Mouse (Mus musculus): ENCODE data around the gene Man1a.

The Man1a gene

DNA sequence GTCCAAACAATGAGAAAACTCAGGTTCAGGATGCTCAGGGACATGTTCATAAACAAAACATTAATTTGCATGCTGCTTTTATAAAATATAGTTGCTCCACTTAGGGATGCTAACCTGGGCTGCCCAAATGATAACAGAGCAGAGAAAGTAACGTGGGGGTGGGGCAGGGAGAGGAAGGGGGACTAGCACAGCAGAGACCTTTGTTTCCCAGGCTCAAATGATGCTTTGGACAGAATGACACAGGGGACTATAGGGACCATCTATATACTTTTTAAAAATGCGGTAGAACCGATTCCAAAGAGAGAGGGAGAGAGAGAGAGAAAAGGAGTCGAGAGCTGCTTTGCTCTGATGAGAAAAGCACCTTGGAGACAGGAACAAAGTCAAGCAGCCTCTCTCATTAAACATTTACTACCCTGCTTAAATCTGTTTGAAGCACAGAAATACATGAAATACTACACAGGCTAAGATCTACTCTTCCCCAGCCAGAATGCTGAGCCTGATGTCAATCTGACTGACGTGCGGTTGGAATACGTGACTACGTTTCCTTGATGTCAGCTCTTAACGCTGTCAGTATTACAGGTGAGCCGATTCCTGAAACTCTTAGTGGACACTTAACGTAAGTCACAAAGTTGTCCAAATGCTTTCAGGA is 63.1 kb downstream of the Man1a start:
- DNase-seq = no peak

GRCm38 (mm10) chr10:54009154-54009553 is 67.3 kb downstream of the Man1a start:
- DNase-seq = no peak

DNA sequence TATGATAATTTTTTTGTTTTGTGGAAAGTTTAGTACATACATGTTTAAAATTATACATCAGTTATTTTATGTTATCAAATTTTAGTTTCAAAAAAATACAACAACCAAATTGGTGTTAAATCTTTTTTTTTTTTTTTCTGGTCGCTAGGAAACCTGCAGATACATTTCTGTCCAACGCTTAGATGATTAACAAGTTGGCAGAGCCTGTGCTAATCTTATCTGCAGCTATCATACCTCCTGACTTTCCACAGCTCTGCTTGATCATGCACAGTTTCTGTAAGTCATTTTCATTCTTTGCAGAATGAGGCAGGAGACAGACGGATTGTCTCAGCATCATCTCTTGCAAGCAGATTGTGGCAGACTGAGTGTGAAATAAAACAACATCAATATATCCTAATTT is 69.5 kb downstream of the Man1a start:
- peak; percentile 17 for DNase-seq

DNA sequence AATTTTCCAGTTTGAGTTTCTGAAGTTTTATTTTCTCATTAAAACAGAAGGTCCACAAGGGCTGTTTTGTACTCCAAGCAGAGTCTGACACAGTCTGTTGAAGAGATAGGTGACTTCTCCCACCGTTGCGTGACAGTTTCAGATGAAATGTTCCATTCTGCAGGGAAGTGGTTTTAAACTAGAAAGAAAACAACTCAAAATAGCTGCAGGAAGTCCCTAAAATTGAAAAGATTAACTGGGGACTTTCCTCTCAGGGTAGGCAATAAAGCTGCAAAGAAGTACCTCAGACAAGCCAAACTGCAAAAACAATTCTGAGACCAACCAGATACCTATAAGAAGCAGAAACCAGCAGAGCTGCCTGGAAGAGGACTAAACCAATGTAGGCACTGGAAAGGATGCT is 70.6 kb downstream of the Man1a start:
- no peak for DNase-seq

DNA sequence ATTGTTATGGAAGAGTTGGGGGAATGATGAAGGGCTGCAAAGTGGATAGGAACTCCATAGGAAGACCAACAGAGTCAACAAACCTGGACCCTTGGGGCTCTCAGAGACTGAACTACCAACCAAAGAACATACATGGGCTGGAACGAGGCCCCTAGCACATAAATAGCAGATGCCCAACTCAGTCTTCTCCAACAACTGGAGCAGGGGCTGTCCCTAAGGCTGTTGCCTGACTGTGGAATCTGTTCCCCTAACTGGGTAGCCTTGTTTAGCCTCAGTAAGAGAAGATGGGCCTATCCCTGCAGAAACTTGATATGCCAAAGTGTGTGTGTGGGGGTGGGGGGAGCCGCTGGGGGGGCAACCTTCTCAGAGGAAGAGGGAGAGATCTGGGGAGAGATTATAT is 73.5 kb downstream of the Man1a start:
- no peak for DNase-seq

- no peak for DNase-seq
Observed at GRCm38 (mm10) chr10:53997301-53997700, 79.1 kb downstream of the Man1a start.

- DNase-seq = no peak
Observed at GRCm38 (mm10) chr10:53996216-53996615, 80.2 kb downstream of the Man1a start.

DNA sequence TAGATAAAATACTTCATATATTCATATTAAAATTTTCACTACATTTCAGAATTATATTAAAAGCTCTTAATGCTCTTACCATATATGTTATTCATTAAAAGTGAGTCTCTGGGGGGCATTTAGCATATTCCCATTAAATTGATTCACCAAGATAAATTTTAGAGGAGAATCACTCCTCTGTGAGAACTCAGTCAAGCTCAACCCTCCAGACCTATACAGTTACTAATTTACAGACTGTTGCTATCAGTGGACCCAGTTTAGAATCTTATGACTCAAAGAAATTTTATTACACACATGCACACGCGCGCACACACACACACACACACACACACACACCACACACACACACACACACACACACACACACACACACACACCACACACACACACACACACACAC is 81.8 kb downstream of the Man1a start:
- no peak for DNase-seq

DNA sequence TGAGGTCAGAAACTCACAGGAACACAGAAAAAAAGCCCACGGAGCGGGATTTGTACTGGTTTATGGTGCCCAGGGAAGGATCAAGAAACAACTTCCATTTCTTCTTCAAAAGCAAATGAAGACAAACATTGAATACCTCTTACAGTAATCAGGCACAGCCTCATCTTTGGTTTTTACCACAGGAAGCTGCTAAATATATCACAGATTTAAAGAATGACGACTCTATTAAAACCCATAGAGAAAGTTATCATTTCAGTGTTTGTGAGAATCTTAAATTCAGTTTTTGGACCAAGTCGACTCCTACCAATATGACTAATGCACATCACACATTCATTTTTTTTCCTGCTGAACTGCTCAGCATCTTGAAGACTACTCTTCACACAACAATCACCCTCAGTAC is 86.0 kb downstream of the Man1a start:
- no peak for DNase-seq

GRCm38 (mm10) chr10:53984894-53985293 is 91.5 kb downstream of the Man1a start:
- no peak for DNase-seq

GRCm38 (mm10) chr10:53984086-53984485 is 92.3 kb downstream of the Man1a start:
- DNase-seq = peak; percentile 56

DNA sequence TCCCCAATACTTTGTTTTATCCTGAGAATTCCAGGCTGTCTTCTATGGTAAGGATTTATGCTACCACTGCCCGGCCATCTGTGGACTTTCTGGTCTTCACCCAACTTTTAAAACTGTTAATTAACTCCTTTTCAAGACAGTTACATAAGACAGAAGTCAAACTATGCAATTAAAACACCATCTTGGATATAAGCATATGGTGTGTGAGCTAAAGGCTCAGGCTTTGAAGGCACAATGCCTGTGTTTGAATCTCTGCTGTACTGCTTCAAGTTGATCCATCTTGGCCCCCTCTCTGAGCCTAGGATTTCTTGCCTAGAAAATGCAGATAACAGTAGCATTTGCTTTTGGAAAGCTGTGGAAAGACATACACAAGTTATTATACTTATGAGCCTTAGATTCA is 97.8 kb downstream of the Man1a start:
- DNase-seq = peak; percentile 48

GRCm38 (mm10) chr10:53974180-53974579 is 102.2 kb downstream of the Man1a start:
- DNase-seq = no peak

GRCm38 (mm10) chr10:53959759-53960158 is 116.7 kb downstream of the Man1a start:
- no peak for DNase-seq

GRCm38 (mm10) chr10:53941597-53941996 is 134.8 kb downstream of the Man1a start:
- DNase-seq = no peak

GRCm38 (mm10) chr10:53938199-53938598 is 138.2 kb downstream of the Man1a start:
- DNase-seq = no peak

DNA sequence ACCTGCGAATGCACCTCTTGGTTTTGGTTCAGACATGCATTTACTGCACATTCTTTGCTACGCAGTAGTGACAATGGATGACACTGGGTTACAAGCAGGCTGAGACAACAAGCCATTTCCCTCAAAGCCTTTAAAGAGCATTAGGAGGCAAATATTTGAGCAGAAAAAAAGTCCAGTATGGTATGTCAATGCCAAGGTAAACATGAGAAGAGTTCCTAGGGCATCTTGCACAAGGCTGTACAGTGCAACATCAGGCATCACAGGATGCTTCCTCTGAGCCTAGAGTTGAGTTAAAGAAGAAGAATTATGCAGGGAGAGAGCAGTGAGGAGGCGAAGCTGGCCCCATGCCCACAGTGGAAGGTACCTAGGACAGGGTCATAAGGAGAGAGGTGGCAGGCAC is 140.3 kb downstream of the Man1a start:
- no peak for DNase-seq

- no peak for DNase-seq
Observed at GRCm38 (mm10) chr10:53929722-53930500, 146.5 kb downstream of the Man1a start.

DNA sequence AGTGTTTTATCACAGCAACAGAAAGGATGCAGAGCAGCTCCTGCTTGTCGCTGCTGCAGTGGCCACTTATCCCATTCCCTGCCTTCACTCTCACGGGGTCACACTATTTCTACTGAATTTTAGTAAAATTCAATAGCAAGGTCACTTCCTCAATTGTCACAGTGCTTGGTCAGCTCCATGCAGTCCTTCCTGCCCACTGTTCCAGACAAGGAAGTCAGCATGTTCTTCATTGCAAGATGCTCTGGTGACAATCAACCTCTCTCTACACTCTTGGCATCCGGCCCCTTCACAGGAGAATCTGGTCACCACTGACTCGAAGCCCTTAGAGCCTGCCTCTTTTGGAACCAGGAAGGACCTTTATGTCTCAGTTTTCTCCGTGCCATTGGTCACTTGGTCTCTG is 148.5 kb downstream of the Man1a start:
- peak; percentile 12 for DNase-seq

- DNase-seq = peak; percentile 19
Observed at GRCm38 (mm10) chr10:53925456-53925855, 151.0 kb downstream of the Man1a start.

- no peak for DNase-seq
Observed at GRCm38 (mm10) chr10:53922236-53922635, 154.2 kb downstream of the Man1a start.

GRCm38 (mm10) chr10:53917517-53917916 is 158.9 kb downstream of the Man1a start:
- DNase-seq = no peak

GRCm38 (mm10) chr10:53915719-53916118 is 160.7 kb downstream of the Man1a start:
- DNase-seq = no peak

DNA sequence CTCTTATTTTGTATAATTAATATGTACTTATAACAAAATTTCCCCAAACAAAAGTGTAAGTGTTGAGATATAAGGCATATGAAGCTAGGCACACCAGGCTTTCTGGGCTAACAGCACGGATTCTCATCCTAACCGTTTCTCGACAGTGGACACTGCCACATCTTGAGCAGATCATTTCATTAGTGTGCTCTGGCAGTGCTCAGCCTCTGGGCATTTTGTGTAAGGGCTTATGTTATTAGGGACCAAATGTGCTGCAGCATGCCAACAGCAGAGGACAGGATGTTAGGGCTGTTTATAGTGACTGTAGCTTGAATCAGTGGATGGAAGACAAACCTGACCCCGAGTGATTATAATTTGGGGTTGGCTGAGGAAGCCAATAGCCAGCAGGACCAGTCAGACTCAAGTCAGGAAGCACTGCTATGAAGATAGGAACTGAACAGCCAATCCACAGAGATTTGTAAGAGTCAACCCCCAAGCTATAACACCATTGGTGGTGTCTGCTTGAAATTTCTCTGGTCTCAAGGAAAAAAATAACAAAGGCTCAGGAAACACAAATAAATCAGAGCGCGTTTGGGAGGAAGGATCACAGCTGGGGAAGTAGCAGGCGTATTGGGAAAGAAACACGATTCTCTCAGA is 161.3 kb downstream of the Man1a start:
- DNase-seq = no peak

All from layer of hippocampus, adult 9-11 months (tissue).